Mouse (Mus musculus) neutrophil, adult 5-6 weeks (primary cell): Measurements from ENCODE around the gene Fam166a. TPM values are rescaled to one million over a fixed set of nuclear protein-coding genes. Genes with fewer than 3 reads are reported as not detected.

Source experiments
- ATAC-seq: fragments of 151-379, 151-347 bp; 2 replicates; pipeline ENCODE4 v1.8.0; 2017; ENCODE audit warnings: mild to moderate bottlenecking, moderate TSS enrichment; ENCODE audit not compliant: insufficient number of reproducible peaks, poor library complexity, low FRiP score, severe bottlenecking; ENCODE audit errors: extremely low read depth
- total RNA-seq: library from RNA; stranded (forward); fragments of 200-1000 nt; gene quantifications from 2 replicates; pipeline ENCODE4 v1.2.3, GENCODE M21; 2017

Gene Fam166a
- total RNA-seq, 1 experiment from 2014 or later, result not detected

- no peak for ATAC-seq
Observed at GRCm38 (mm10) chr2:25183336-25183735, 35.2 kb upstream of the Fam166a start.

- no peak for ATAC-seq
Observed at GRCm38 (mm10) chr2:25184496-25184895, 34.0 kb upstream of the Fam166a start.

- ATAC-seq, result peak; percentile 33
Observed at GRCm38 (mm10) chr2:25185625-25186574, 32.6 kb upstream of the Fam166a start.

- ATAC-seq, result no peak
Observed at GRCm38 (mm10) chr2:25186575-25186930, 32.0 kb upstream of the Fam166a start.

GRCm38 (mm10) chr2:25187841-25188240, 30.7 kb upstream of the Fam166a start:
- ATAC-seq, result no peak

GRCm38 (mm10) chr2:25193330-25193770, 25.2 kb upstream of the Fam166a start:
- peak; percentile 49 for ATAC-seq

GRCm38 (mm10) chr2:25194006-25194405, 24.5 kb upstream of the Fam166a start:
- no peak for ATAC-seq

- ATAC-seq, result peak; percentile 30; the same call in 1 of the 2 replicates
Observed at GRCm38 (mm10) chr2:25194486-25195171, 23.9 kb upstream of the Fam166a start.

GRCm38 (mm10) chr2:25195211-25196156, 23.1 kb upstream of the Fam166a start:
- ATAC-seq, result peak; percentile 46

- ATAC-seq, result peak; percentile 70
Observed at GRCm38 (mm10) chr2:25196172-25196954, 22.2 kb upstream of the Fam166a start, which contains the start of gene Tor4a. Tor4a (minus strand) TSS chr2:25196886.

GRCm38 (mm10) chr2:25197191-25197590, 21.4 kb upstream of the Fam166a start:
- no peak for ATAC-seq

GRCm38 (mm10) chr2:25197946-25198345, 20.6 kb upstream of the Fam166a start:
- ATAC-seq, result no peak

GRCm38 (mm10) chr2:25200631-25201030, 17.9 kb upstream of the Fam166a start:
- no peak for ATAC-seq

GRCm38 (mm10) chr2:25203631-25204214, 14.8 kb upstream of the Fam166a start:
- ATAC-seq, result no peak

GRCm38 (mm10) chr2:25207593-25207992, 11.0 kb upstream of the Fam166a start:
- no peak for ATAC-seq

GRCm38 (mm10) chr2:25210686-25211085, 7.9 kb upstream of the Fam166a start:
- no peak for ATAC-seq

- ATAC-seq, result peak; percentile 93
Observed at GRCm38 (mm10) chr2:25211121-25211670, 7.3 kb upstream of the Fam166a start, which contains the start of gene Nelfb. Nelfb (minus strand) TSS chr2:25211489.
